Mouse (Mus musculus): ENCODE results near the gene Opn3. TPM values are rescaled to one million over a fixed set of nuclear protein-coding genes. Genes with fewer than 3 reads are reported as not detected.

Opn3 gene
- polyA plus RNA-seq, 1 experiment from 2014 or later = 9.3 TPM

DNA sequence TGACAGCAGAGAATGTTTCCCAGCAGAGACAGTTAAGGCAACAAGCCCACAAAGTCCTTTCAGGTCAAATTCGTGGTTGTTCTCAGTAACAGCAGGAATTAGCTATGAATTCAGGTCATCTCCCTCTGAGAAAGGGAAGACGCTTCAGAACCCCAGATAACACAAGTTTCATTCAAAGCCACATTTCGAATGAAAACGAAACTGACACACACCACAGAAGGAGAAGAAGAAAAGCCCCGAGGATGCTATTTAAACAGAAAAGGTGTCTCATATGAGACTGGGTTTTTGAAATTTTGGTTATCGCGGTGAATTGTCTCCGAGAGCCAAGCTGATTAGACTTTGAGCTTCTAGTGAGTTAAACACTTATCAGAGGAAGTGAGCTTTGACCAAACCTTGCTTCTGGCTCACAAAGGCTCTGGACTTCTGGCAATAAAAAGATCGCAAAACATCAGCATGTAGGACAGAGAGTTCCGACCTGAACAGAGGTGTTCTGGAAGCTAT, 60.8 kb downstream of the Opn3 start:
- no peak overlapping the region for H3K4me2 ChIP-seq (replicated peaks; ENCODE audit: low read depth, low read length)
- H3K36me3 ChIP-seq (ENCODE audit: insufficient read depth, low read length) = no peaks in the 10 kb centered on the region
- no peaks in the 10 kb centered on the region for H3K9me3 ChIP-seq (ENCODE audit: low read length)
- no peak overlapping the region for H3K9ac ChIP-seq (replicated peaks; ENCODE audit: low read length)
- H3K4me3 ChIP-seq (ENCODE audit: low read length) = no peak overlapping the region
- no peaks in the 10 kb centered on the region for H3K27me3 ChIP-seq (ENCODE audit: insufficient read depth, low read length)
- ATAC-seq (ENCODE audit: low FRiP score, low TSS enrichment) = no peak
- no peak overlapping the region for H3K27ac ChIP-seq (ENCODE audit: low read length)
- no peaks in the 10 kb centered on the region for H3K4me1 ChIP-seq (ENCODE audit: insufficient read depth, low read length)
- WGBS = 74% methylated on average over 10 of the region's 10 CpGs

DNA sequence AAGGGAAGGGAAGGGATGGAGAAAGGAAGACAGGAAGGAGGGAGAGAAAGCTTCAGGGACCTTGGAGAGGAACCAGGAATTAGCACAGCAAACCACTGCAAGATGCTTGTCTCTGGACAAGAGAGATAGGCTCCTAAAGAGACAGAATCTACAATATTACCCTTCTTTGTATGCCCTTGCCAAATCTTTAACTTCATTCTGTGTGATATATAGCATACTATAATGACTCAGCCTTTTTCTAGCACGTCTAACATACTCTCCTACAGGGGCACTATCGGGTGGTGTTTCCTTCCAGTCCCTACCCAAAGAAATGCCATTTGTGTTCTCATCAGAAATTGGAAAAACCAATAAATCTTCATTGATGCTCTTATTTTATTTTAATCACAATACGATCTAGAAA, 61.5 kb downstream of the Opn3 start:
- no peaks in the 10 kb centered on the region for H3K27me3 ChIP-seq (ENCODE audit: insufficient read depth, low read length)
- H3K9ac ChIP-seq (replicated peaks; ENCODE audit: low read length) = no peak overlapping the region
- no peaks in the 10 kb centered on the region for H3K4me1 ChIP-seq (ENCODE audit: insufficient read depth, low read length)
- no peak for ATAC-seq (ENCODE audit: low FRiP score, low TSS enrichment)
- no peak overlapping the region for H3K4me3 ChIP-seq (ENCODE audit: low read length)
- no peak overlapping the region for H3K4me2 ChIP-seq (replicated peaks; ENCODE audit: low read depth, low read length)
- H3K27ac ChIP-seq (ENCODE audit: low read length) = no peak overlapping the region
- H3K36me3 ChIP-seq (ENCODE audit: insufficient read depth, low read length) = no peaks in the 10 kb centered on the region
- WGBS = 78% methylated on average over 3 of the region's 3 CpGs
- no peaks in the 10 kb centered on the region for H3K9me3 ChIP-seq (ENCODE audit: low read length)

DNA sequence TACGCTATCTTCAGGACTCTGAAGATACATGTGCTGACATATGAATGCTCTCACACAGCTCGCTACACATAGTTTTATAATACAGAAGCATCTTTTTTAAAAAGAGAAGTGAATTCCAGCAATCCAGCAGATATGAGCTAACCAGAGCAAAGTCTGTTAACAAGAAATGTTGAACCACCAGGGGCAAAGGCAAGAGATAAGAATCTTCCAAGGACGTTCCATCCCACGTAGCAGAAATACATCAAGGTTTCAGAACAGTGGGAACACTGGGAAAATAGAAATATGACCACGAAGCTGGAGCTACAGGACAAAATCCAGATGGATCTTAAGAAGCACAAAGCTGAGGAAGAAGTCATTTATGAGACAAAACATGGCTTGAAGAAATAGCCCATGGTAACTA, 62.2 kb downstream of the Opn3 start:
- no peak overlapping the region for H3K9ac ChIP-seq (replicated peaks; ENCODE audit: low read length)
- H3K4me2 ChIP-seq (replicated peaks; ENCODE audit: low read depth, low read length) = no peak overlapping the region
- no peak overlapping the region for H3K27ac ChIP-seq (ENCODE audit: low read length)
- no peaks in the 10 kb centered on the region for H3K27me3 ChIP-seq (ENCODE audit: insufficient read depth, low read length)
- no peak for ATAC-seq (ENCODE audit: low FRiP score, low TSS enrichment)
- H3K4me1 ChIP-seq (ENCODE audit: insufficient read depth, low read length) = no peaks in the 10 kb centered on the region
- H3K4me3 ChIP-seq (ENCODE audit: low read length) = no peak overlapping the region
- 74% methylated on average over 5 of the region's 5 CpGs for WGBS
- H3K9me3 ChIP-seq (ENCODE audit: low read length) = no peaks in the 10 kb centered on the region
- H3K36me3 ChIP-seq (ENCODE audit: insufficient read depth, low read length) = no peaks in the 10 kb centered on the region

DNA sequence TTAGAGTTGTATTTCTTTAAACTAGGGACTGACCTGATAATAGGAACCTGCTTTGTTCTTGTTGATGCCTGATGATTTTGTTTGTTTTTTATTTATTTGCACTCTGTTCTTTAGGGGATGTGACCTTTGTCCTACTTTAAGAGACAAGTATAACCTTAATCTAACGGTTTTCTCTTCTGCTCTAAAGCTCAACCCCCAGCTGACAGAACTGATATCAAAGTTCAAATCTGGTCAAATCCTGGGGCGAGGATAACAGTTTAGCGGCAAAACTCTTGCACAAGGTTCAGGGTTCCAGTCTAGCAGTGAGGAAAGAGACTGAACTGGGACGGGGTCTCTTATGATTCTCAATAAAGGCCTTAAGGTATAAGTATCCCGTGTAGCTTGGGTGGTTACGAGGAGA, 63.3 kb downstream of the Opn3 start:
- H3K9me3 ChIP-seq (ENCODE audit: low read length) = no peaks in the 10 kb centered on the region
- no peaks in the 10 kb centered on the region for H3K36me3 ChIP-seq (ENCODE audit: insufficient read depth, low read length)
- H3K27me3 ChIP-seq (ENCODE audit: insufficient read depth, low read length) = no peaks in the 10 kb centered on the region
- peaks cover 4% of the 10 kb centered on the region for H3K4me1 ChIP-seq (ENCODE audit: insufficient read depth, low read length)
- no peak overlapping the region for H3K4me3 ChIP-seq (ENCODE audit: low read length)
- no peak overlapping the region for H3K27ac ChIP-seq (ENCODE audit: low read length)
- 82% methylated on average over 6 of the region's 6 CpGs for WGBS
- H3K9ac ChIP-seq (replicated peaks; ENCODE audit: low read length) = no peak overlapping the region
- H3K4me2 ChIP-seq (replicated peaks; ENCODE audit: low read depth, low read length) = no peak overlapping the region
- ATAC-seq (ENCODE audit: low FRiP score, low TSS enrichment) = no peak

DNA sequence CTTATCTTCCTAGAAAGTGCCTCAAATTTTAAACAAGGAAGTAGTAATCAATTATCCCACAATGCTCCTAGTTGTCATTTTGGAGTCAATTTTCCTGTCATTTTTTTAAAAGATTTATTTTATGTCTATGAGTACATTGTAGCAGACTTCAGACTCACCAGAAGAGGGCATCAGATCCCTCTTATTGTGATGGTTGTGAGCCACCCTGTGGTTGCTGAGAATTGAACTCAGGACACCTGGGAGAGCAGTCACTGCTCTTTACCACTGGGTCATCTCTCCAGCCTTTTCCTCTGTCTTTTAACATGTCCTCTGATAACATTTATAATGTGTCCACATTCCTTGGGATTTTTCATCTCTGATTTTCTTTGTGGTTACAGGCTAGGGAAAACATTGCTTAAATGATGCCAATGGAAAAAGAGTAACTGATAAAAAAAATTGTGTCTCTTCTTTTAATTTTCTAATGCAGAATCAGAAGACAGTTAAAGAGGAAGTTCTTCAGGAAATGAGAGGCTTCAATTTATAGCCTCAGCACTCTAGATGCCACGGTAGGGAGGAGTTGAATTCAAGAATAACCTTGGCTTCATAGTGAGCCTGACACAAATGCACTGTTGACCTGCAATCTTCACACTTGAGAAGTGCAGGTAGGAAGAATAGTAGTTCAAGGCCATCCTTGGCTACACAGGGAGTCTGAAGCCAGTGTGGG, 66.4 kb downstream of the Opn3 start:
- peak overlapping the region; percentile 63 for H3K9ac ChIP-seq (replicated peaks; ENCODE audit: low read length)
- peak overlapping the region; percentile 76 for H3K4me3 ChIP-seq (ENCODE audit: low read length)
- H3K36me3 ChIP-seq (ENCODE audit: insufficient read depth, low read length) = no peaks in the 10 kb centered on the region
- H3K27ac ChIP-seq (ENCODE audit: low read length) = peak overlapping the region; percentile 86
- 69% methylated on average over 1 of the region's 1 CpGs for WGBS
- H3K27me3 ChIP-seq (ENCODE audit: insufficient read depth, low read length) = no peaks in the 10 kb centered on the region
- ATAC-seq (ENCODE audit: low FRiP score, low TSS enrichment) = peak; percentile 35; the same call in 1 of the 2 replicates
- peak overlapping the region; percentile 67 for H3K4me2 ChIP-seq (replicated peaks; ENCODE audit: low read depth, low read length)
- H3K9me3 ChIP-seq (ENCODE audit: low read length) = no peaks in the 10 kb centered on the region
- H3K4me1 ChIP-seq (ENCODE audit: insufficient read depth, low read length) = peaks cover 10% of the 10 kb centered on the region

DNA sequence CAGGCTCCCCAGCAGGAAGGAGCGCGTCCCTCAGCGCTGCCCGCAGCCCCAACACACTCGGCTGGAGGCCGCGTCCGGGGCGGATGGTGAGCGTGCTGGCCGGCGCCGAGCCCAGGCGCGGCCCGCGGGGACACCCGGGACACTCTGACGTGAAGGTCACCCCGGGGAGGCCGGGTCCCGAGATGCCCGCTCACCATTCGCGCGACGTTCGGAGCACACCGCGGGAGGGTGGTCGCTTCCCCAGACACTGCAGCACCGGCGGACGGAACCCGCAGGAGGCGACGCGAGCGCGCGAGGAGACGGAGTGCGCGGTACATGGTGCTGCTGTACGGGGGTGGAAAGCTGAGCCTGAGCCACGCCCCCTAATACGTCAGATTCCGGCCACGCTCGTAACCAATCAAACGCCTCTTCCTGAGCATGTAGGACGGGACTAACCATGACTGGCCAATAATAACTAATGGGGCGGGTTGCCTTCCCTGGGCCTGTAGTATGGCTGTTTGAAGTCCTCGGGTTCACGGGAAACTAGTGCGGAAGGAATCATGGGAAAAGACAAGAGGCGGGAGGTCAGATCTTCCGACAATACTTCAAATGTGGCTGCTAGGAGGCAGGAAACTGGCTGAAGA, 67.2 kb downstream of the Opn3 start, which contains the start of gene Fh1:
Gene Fh1 (minus strand): TSS at position 379 of the 623 bp plus-strand sequence.
- Histone ChIP-seq H3K4me3 (ENCODE audit: low read length) (peak within 1 kb of the TSS; percentile 76), H3K27me3 (ENCODE audit: insufficient read depth, low read length) (no peaks in the 10 kb centered on the region), H3K4me2 (replicated peaks; ENCODE audit: low read depth, low read length) (peak within 1 kb of the TSS; percentile 89), H3K9ac (replicated peaks; ENCODE audit: low read length) (peak within 1 kb of the TSS; percentile 85), H3K36me3 (ENCODE audit: insufficient read depth, low read length) (no peaks in the 10 kb centered on the region), H3K9me3 (ENCODE audit: low read length) (no peaks in the 10 kb centered on the region), H3K27ac (ENCODE audit: low read length) (peak within 1 kb of the TSS; percentile 86), H3K4me1 (ENCODE audit: insufficient read depth, low read length) (peaks cover 10% of the 10 kb centered on the region)
- ATAC-seq (ENCODE audit: low FRiP score, low TSS enrichment) = peak; percentile 100
- under 1% methylated on average over 57 of the region's 58 CpGs for WGBS

DNA sequence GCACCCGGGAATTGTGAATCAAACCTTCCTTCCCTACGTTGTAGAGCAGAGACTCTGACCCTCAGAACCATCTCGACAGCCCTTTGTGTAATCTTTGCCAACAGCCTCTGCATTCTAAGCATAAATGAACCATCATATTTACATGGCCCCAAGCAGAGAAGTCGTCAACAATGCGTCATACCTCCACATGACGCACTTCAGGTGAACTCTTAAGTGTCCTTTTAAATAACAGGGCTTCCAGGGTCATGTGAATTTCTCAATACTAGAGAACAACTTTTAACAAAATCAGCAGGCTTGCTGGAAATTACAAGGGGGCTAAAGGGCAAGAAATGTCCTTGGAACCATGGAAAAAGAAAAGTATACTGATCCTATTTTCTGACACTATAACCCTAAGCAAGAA, 68.9 kb downstream of the Opn3 start:
- Histone ChIP-seq H3K27me3 (ENCODE audit: insufficient read depth, low read length) (no peaks in the 10 kb centered on the region), H3K36me3 (ENCODE audit: insufficient read depth, low read length) (peaks cover 6% of the 10 kb centered on the region; the same call in 1 of the 2 replicates), H3K4me2 (replicated peaks; ENCODE audit: low read depth, low read length) (no peak overlapping the region), H3K4me1 (ENCODE audit: insufficient read depth, low read length) (peaks cover 10% of the 10 kb centered on the region), H3K27ac (ENCODE audit: low read length) (no peak overlapping the region), H3K9ac (replicated peaks; ENCODE audit: low read length) (no peak overlapping the region), H3K4me3 (ENCODE audit: low read length) (no peak overlapping the region), H3K9me3 (ENCODE audit: low read length) (no peaks in the 10 kb centered on the region)
- WGBS = 89% methylated on average over 6 of the region's 6 CpGs
- ATAC-seq (ENCODE audit: low FRiP score, low TSS enrichment) = no peak

DNA sequence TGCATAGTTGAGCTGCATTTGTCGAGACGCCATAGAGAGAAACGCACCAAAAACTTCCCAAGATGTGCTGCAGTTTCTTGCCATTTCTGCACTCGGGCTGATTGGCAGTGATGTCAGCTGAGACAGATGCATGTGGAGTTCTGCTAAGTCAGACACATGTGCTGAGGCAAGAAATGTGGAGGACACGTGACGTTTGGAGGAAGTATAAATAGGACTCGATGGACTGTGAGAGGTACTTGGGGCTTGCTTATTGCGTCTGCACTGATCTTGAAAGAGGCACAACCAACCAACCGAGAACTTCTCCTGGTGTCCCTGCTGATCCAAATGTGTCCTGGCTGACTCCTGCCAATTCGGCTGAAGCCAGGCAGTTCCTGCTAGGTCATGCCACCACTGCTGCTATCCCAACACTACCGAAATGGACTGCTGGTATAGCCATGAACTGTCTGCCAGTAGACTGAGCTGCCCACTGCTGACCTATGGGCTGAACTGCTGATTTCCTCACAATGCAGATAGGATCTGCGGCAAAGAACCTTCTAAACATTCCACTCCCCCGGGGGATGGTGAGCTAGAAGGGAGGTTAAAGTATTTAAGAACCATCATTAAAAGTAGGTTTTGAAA, 72.7 kb downstream of the Opn3 start, which contains the start of gene Kmo:
Gene Kmo (plus strand): TSS at position 568 of the 618 bp plus-strand sequence.
- Histone ChIP-seq H3K9me3 (ENCODE audit: low read length) (no peaks in the 10 kb centered on the region), H3K27me3 (ENCODE audit: insufficient read depth, low read length) (no peaks in the 10 kb centered on the region), H3K27ac (ENCODE audit: low read length) (no peak within 1 kb of the TSS), H3K9ac (replicated peaks; ENCODE audit: low read length) (no peak within 1 kb of the TSS), H3K4me3 (ENCODE audit: low read length) (no peak within 1 kb of the TSS), H3K36me3 (ENCODE audit: insufficient read depth, low read length) (peaks cover 31% of the 10 kb centered on the region), H3K4me2 (replicated peaks; ENCODE audit: low read depth, low read length) (no peak within 1 kb of the TSS), H3K4me1 (ENCODE audit: insufficient read depth, low read length) (peaks cover 10% of the 10 kb centered on the region)
- ATAC-seq (ENCODE audit: low FRiP score, low TSS enrichment) = no peak
- 90% methylated on average over 13 of the region's 13 CpGs for WGBS

DNA sequence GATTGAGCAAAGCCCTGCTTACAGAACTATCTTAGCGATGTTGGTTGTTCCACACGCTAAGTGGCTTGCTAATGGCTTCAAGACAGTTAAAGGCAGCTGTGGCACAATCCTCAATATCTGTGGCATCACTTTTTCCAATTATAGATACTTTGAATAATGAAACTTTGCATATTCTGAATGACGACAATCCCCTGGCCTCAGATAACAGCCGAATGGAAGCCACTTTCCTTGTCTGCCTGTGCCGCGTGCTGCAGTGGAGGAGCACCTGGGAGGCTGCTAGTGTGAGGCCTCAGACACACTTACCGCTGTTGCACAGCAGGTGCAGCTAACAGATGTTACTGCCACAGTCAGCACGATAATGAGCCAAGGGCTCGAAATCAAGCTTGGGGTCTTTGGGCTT, 77.6 kb downstream of the Opn3 start:
- no peak overlapping the region for H3K27ac ChIP-seq (ENCODE audit: low read length)
- 92% methylated on average over 9 of the region's 9 CpGs for WGBS
- no peaks in the 10 kb centered on the region for H3K27me3 ChIP-seq (ENCODE audit: insufficient read depth, low read length)
- H3K4me3 ChIP-seq (ENCODE audit: low read length) = no peak overlapping the region
- H3K9ac ChIP-seq (replicated peaks; ENCODE audit: low read length) = no peak overlapping the region
- H3K4me1 ChIP-seq (ENCODE audit: insufficient read depth, low read length) = no peaks in the 10 kb centered on the region
- no peaks in the 10 kb centered on the region for H3K9me3 ChIP-seq (ENCODE audit: low read length)
- H3K36me3 ChIP-seq (ENCODE audit: insufficient read depth, low read length) = peaks cover 68% of the 10 kb centered on the region
- no peak for ATAC-seq (ENCODE audit: low FRiP score, low TSS enrichment)
- H3K4me2 ChIP-seq (replicated peaks; ENCODE audit: low read depth, low read length) = no peak overlapping the region

Measured in kidney, embryonic 16.5 days (tissue).